Mouse (Mus musculus): ENCODE measurements around the gene Cdyl. TPM values are rescaled to one million over a fixed set of nuclear protein-coding genes. Genes with fewer than 3 reads are reported as not detected.
"Not testable (repeated sequence)": the region's sequence is repeated elsewhere in the genome, so short reads cannot be mapped to it uniquely, and the experiment has no call there.

Gene Cdyl
- polyA plus RNA-seq, 1 experiment, result 2.8 TPM

- DNase-seq (ENCODE audit: low read depth, low spot score), result no peak
- WGBS, result 72% methylated on average over 3 of the region's 3 CpGs
Observed at GRCm38 (mm10) chr13:35817626-35818025, 158.0 kb downstream of the Cdyl start.

GRCm38 (mm10) chr13:35818060-35818459 lies 158.4 kb downstream of the Cdyl start:
- no peak for DNase-seq (ENCODE audit: low read depth, low spot score)
- WGBS, result 68% methylated on average over 4 of the region's 4 CpGs

GRCm38 (mm10) chr13:35821821-35822454 lies 162.3 kb downstream of the Cdyl start:
- DNase-seq (ENCODE audit: low read depth, low spot score), result no peak
- 76% methylated on average over 10 of the region's 10 CpGs for WGBS

GRCm38 (mm10) chr13:35822795-35823194 lies 163.2 kb downstream of the Cdyl start:
- no peak for DNase-seq (ENCODE audit: low read depth, low spot score)
- WGBS, result 76% methylated on average over 8 of the region's 8 CpGs

- WGBS, result 71% methylated on average over 2 of the region's 2 CpGs
- no peak for DNase-seq (ENCODE audit: low read depth, low spot score)
Observed at GRCm38 (mm10) chr13:35825639-35826038, 166.0 kb downstream of the Cdyl start.

GRCm38 (mm10) chr13:35832676-35833075 lies 173.0 kb downstream of the Cdyl start:
- no peak for DNase-seq (ENCODE audit: low read depth, low spot score)

GRCm38 (mm10) chr13:35833941-35834340 lies 174.3 kb downstream of the Cdyl start:
- WGBS, result 57% methylated on average over 6 of the region's 6 CpGs
- DNase-seq (ENCODE audit: low read depth, low spot score), result no peak

More at GRCm38 (mm10) chr13:35832676-35833075, 173.0 kb downstream of the Cdyl start:
- WGBS, result 63% methylated on average over 6 of the region's 6 CpGs

- 88% methylated on average over 7 of the region's 7 CpGs for WGBS
- no peak for DNase-seq (ENCODE audit: low read depth, low spot score)
Observed at GRCm38 (mm10) chr13:35835669-35836068, 176.0 kb downstream of the Cdyl start.

- WGBS, result 95% methylated on average over 7 of the region's 7 CpGs
- DNase-seq (ENCODE audit: low read depth, low spot score), result not testable (repeated sequence)
Observed at GRCm38 (mm10) chr13:35836501-35836900, 176.9 kb downstream of the Cdyl start.

- no peak for DNase-seq (ENCODE audit: low read depth, low spot score)
- 91% methylated on average over 10 of the region's 10 CpGs for WGBS
Observed at GRCm38 (mm10) chr13:35840102-35840501, 180.5 kb downstream of the Cdyl start.

- DNase-seq (ENCODE audit: low read depth, low spot score), result no peak
- WGBS, result 86% methylated on average over 7 of the region's 7 CpGs
Observed at GRCm38 (mm10) chr13:35843383-35843782, 183.8 kb downstream of the Cdyl start.

GRCm38 (mm10) chr13:35845306-35845705 lies 185.7 kb downstream of the Cdyl start:
- no peak for DNase-seq (ENCODE audit: low read depth, low spot score)
- 89% methylated on average over 3 of the region's 3 CpGs for WGBS

- whole genome bisulfite sequencing, result 49% methylated on average over 3 of the region's 3 CpGs
- DNase-seq (ENCODE audit: low read depth, low spot score), result no peak
Observed at GRCm38 (mm10) chr13:35848694-35849093, 189.1 kb downstream of the Cdyl start.

GRCm38 (mm10) chr13:35851581-35851980 lies 191.9 kb downstream of the Cdyl start:
- 92% methylated on average over 6 of the region's 6 CpGs for WGBS
- no peak for DNase-seq (ENCODE audit: low read depth, low spot score)

- no peak for DNase-seq (ENCODE audit: low read depth, low spot score)
- 86% methylated on average over 2 of the region's 2 CpGs for WGBS
Observed at GRCm38 (mm10) chr13:35852851-35853575, 193.4 kb downstream of the Cdyl start.

- WGBS, result 90% methylated on average over 7 of the region's 7 CpGs
- no peak for DNase-seq (ENCODE audit: low read depth, low spot score)
Observed at GRCm38 (mm10) chr13:35857486-35857885, 197.9 kb downstream of the Cdyl start.

GRCm38 (mm10) chr13:35860916-35861315 lies 201.3 kb downstream of the Cdyl start:
- WGBS, result 72% methylated on average over 8 of the region's 8 CpGs
- no peak for DNase-seq (ENCODE audit: low read depth, low spot score)

- DNase-seq (ENCODE audit: low read depth, low spot score), result no peak
- WGBS, result 88% methylated on average over 8 of the region's 8 CpGs
Observed at GRCm38 (mm10) chr13:35870659-35871058, 211.0 kb downstream of the Cdyl start.

GRCm38 (mm10) chr13:35871107-35871506 lies 211.5 kb downstream of the Cdyl start:
- no peak for DNase-seq (ENCODE audit: low read depth, low spot score)
- 66% methylated on average over 3 of the region's 3 CpGs for WGBS

GRCm38 (mm10) chr13:35875396-35875795 lies 215.8 kb downstream of the Cdyl start:
- DNase-seq (ENCODE audit: low read depth, low spot score), result no peak
- WGBS, result 87% methylated on average over 5 of the region's 5 CpGs

- no peak for DNase-seq (ENCODE audit: low read depth, low spot score)
- 67% methylated on average over 1 of the region's 1 CpGs for WGBS
Observed at GRCm38 (mm10) chr13:35878282-35878681, 218.6 kb downstream of the Cdyl start.
